Mouse (Mus musculus) bone marrow macrophage, adult 2 months (primary cell): ENCODE measurements around the gene Ntmt1. TPM values are rescaled to one million over a fixed set of nuclear protein-coding genes. Genes with fewer than 3 reads are reported as not detected.

Experiments
- H3K27ac ChIP-seq: 2 replicates; pipeline ENCODE4 v1.5.1; 2012; ENCODE audit warnings: low read depth, low read length; ENCODE audit not compliant: insufficient read depth
- H3K4me1 ChIP-seq: 2 replicates; pipeline ENCODE4 v1.6.1; 2012; ENCODE audit warnings: low read length; ENCODE audit not compliant: control insufficient read depth, insufficient read depth
- H3K4me3 ChIP-seq: 2 replicates; pipeline ENCODE4 v1.5.1; 2012; ENCODE audit warnings: mild to moderate bottlenecking, low read length, moderate library complexity; ENCODE audit not compliant: insufficient read depth
- CTCF ChIP-seq: IDR thresholded peaks from 2 replicates; pipeline ENCODE4 v1.5.1; 2012; ENCODE audit warnings: low read depth, mild to moderate bottlenecking, low read length, moderate library complexity
- POLR2A ChIP-seq: IDR thresholded peaks from 2 replicates; pipeline ENCODE4 v1.6.1; 2012; ENCODE audit warnings: mild to moderate bottlenecking, low read depth, low read length, borderline replicate concordance
- polyA plus RNA-seq: library from polyadenylated mRNA; stranded (reverse); fragments of >200 nt; gene quantifications from 2 replicates; pipeline ENCODE4 v1.2.4, GENCODE M21; 2012; ENCODE audit not compliant: missing spikeins, insufficient read depth, insufficient read length

Gene Ntmt1
- polyA plus RNA-seq, 1 experiment = 7.4 TPM

DNA sequence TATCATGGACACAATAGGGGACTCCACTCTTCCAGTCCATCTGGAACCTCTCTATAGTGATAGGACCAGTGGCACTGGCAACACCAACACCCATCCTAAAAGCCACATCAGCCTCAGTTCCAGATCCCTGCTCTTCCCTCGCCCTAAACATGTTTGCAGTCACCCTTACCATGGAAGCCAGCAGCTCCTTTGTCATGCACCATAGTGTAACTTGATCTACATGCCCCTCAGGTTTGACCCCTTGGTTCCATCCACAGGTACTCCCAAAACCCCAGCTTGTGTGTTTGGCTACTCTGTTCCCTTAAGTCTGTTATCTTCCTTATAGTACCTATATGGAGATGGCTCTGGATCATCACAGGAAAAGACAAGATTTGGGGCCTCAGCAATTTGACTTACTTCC is 8.8 kb downstream of the Ntmt1 start:
- Histone ChIP-seq H3K27ac (no peak overlapping the region), H3K4me1 (peaks cover 4% of the 10 kb centered on the region; the same call in 1 of the 2 replicates), H3K4me3 (no peak overlapping the region)
- no peak for TF ChIP-seq CTCF
- no peak for TF ChIP-seq POLR2A

DNA sequence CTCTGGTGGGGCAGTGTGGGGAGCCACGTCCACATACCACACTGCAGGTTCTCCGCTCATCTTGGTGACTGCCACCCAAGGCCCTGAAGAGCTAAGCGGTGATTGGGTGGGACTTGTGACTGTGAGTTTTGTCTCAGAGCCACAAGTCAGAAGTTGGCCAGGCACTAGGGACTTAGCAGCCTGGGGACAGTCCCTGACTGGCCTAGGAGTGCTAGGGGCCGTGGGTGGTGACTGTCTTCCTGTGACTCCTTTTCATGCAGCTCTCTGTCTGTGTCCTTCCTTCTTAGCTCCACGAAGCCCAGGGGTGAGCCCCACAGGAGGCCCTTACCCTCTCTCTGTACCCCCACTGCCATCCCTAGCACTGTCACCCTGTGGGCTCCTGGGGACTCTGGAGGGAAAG is 12.2 kb downstream of the Ntmt1 start:
- Histone ChIP-seq H3K4me1 (peaks cover 4% of the 10 kb centered on the region; the same call in 1 of the 2 replicates), H3K4me3 (no peak overlapping the region), H3K27ac (no peak overlapping the region)
- TF ChIP-seq CTCF = no peak
- no peak for TF ChIP-seq POLR2A

DNA sequence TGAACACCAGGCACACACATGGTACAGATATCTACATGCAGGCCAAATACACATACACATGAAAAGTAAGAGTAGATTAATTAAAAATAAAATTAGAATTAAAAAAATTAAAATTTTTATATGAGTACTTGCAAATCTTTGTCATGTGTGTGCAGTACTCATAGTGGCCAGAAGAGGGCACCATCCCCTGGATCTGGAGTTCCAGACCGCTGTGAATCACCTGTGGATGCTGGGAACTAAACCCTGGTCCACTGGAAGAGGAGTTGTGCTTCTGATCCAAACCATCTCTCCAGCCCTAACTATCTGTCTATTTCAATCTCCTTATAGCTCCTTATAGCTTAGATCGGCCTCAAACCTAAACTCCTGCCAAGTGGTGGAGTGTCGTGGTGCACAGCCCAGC is 13.4 kb downstream of the Ntmt1 start:
- no peak overlapping the region for H3K4me3 ChIP-seq
- no peak overlapping the region for H3K27ac ChIP-seq
- peaks cover 4% of the 10 kb centered on the region; the same call in 1 of the 2 replicates for H3K4me1 ChIP-seq
- TF ChIP-seq CTCF (peak; percentile 59; the same call in 1 of the 2 replicates), POLR2A (no peak)

DNA sequence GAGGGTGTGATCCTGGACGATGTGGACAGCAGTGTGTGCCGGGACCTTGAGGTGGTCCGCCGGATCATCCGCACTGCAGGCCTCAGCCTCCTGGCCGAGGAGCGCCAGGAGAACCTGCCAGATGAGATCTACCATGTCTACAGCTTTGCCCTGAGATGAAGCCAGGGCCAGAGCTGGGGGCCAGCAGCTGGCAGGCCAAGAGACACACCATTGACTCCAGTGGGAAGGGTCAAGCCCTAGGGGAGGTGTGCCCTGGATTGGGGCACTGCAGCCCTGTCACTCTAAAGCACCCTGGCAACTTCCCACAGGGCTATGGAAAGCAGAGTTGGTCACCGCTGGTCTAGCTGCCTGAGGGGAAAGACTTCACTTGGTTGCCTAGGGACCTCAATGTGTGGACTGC is 14.8 kb downstream of the Ntmt1 start:
- H3K27ac ChIP-seq = no peak overlapping the region
- H3K4me3 ChIP-seq = no peak overlapping the region
- H3K4me1 ChIP-seq = peaks cover 9% of the 10 kb centered on the region

DNA sequence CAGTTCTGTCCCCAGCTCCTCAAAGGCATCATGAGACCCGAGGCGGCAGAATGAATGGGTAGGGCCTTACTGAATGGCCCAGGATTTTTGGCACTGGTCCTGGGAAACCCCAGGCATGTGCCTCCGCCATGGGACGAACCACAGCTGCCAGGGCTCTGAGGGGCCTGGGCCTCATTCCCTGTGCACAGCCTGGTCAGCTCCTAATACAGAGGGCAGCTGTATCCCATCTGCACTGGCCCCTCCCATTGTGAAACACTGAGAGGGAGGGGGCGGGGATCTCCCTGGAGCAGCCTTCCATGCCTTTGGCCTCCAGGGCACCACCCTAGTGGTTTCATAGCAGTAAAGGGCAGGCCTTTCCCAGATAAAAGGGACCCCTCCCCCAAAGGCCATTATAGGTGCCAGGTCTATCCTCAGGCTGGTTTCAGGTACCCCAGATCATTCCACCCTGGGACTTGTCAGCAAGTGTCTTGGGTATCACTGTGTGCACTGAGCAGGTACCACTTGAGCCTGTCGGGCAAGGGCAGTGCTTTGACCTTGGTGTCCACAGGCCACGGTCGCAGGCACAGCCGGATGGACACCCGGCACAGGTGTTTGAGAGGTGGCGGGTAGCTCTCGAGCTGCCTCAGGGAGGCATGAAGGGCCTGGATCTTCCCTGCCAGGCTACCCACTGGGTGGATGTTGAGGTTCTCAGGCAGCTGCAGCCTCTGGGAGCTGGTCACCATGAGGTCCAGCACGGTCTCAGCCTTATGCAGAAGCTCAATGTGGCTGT is 15.9 kb downstream of the Ntmt1 start:
- TF ChIP-seq POLR2A = no peak
- TF ChIP-seq CTCF = no peak
- Histone ChIP-seq H3K4me1 (peaks cover 13% of the 10 kb centered on the region), H3K27ac (no peak overlapping the region), H3K4me3 (no peak overlapping the region)

More for the DNA sequence above, 14.8 kb downstream of the Ntmt1 start:
- TF ChIP-seq POLR2A (no peak), CTCF (no peak)

DNA sequence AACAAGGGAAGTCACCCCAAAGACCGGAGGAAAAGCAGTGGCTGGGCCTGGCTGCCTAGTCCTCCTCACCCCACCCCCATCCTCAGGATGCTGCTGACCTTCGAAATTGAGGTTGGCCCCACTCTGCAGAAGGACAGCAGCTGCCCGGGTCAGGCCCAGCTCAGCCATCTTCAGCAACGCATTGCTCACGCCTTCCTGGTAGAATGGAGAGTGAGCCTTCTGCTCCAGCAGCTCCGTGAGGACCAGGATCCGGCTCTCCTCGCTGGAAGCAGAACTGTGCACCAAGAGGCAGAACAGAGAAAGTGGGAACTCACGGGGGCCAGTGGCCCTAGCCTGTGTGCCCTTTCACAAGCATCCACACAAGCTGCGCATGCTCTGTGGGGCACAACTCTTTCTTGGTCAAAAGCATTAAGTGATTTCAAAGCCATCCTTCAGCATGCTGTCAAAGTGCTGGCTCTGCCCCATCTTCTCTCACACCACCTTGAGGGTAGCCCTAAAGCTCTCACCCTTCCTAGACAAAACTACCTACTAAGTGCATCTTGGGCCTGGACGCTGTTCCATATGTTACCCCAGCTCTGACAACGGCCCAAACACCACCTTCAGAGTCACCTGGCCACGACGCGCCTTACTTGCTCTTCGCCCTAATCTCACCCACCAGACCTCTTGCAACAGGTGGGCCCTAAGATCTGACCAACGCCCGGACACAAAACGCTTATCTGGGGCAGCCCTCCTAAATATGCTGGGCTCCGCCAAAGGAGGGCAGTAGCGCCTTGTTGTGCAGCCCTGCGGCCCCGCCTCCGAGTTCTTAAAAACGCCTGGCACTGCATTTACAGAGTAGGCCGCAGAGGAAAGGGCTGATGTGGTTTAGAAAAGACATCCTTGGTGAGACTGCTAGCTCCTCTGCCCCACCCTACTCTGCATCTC is 19.5 kb downstream of the Ntmt1 start:
- Histone ChIP-seq H3K4me1 (peaks cover 12% of the 10 kb centered on the region), H3K27ac (peak overlapping the region; percentile 46), H3K4me3 (peak overlapping the region; percentile 92)
- TF ChIP-seq CTCF (no peak), POLR2A (no peak)

DNA sequence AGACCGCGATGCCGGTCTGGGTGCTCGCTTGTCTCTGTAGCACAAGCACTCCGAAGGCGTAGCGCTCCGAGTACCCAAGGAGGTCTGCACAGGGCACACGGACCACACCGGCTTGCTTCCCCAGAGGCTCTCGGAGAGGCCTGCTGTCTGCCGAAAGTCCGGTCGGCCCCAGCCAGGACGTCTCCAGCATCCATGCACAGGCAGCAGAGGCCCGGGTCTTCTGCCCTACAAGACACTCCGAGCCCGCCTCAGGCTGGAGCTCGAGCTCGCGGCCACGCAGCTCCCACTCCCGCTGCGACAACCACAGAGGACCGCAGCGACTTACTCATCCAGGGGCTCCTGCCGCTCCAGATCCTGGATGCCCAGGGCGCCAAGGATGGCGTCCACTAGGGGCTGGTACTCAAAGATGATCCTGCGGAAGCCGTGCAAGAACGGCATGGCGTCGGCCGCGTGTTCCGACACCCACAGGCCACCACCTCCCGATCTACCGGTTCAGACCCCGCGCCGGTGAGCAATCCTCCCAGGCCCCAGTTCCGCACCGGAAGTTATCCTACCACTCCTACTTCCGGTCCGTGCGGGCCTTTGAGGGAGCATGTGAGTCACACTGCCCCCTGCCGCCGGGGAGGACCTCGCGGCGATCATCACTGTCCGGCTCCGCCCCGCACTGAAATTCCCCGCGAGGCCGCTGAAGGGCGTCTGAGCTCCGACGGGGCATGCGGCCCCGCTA is 20.3 kb downstream of the Ntmt1 start:
- H3K27ac ChIP-seq = peak overlapping the region; percentile 46
- TF ChIP-seq CTCF (peak; percentile 47; the same call in 1 of the 2 replicates), POLR2A (0 out of 2 replicates have a peak, but pooled peaks have one; percentile 57)
- H3K4me1 ChIP-seq = peaks cover 12% of the 10 kb centered on the region
- H3K4me3 ChIP-seq = peak overlapping the region; percentile 92

DNA sequence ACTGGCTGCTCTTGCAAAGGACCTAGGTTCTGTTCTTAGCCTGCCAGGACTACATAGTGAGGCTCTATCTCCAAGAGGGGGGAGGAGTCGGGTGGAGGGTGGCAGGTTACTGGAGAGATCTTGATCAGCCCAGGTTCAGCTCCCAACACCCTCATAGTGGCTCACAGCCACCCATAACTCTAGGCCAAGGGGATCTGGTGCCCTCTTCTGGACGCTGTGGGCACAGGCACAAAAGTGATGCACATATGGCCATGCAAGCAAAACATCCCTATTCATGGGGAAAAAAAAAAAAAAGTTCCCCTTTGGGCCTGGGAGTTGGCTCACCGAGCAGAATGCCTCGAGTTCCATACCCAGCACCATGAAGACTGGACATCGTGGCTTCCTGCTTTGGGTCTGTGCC is 21.7 kb downstream of the Ntmt1 start:
- peaks cover 12% of the 10 kb centered on the region for H3K4me1 ChIP-seq
- no peak for TF ChIP-seq POLR2A
- peak; percentile 79 for TF ChIP-seq CTCF
- H3K27ac ChIP-seq = no peak overlapping the region
- no peak overlapping the region for H3K4me3 ChIP-seq

DNA sequence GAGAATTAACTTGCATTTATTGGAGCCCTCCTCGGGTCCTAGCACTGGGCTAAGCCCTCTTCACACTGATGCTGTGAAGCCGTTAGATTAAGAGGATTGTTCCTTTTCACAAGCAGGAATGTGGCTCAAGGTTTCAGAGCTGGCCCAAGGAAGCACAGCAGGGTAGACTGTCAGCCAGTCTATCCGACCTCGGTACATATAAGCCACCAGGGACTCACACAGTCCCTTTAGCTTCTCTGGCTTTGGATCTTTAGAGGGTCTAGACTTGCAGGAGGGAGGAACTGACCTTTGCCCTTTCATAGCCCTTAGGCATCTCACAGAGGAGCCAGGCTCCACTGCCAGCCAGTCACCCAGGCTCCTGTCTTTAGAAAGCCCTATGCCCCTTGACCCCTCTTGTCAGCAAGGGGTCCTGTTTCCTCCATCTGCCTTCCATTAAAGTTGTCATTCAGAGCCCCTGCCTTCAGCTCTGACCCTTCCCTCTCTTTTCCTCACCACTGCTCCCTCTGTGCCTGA is 22.7 kb downstream of the Ntmt1 start, which contains the start of gene Asb6:
Gene Asb6 (minus strand): TSS at position 51 of the 513 bp plus-strand sequence.
- H3K27ac ChIP-seq = no peak within 1 kb of the TSS
- TF ChIP-seq CTCF = no peak
- no peak for TF ChIP-seq POLR2A
- H3K4me1 ChIP-seq = peaks cover 12% of the 10 kb centered on the region
- H3K4me3 ChIP-seq = no peak within 1 kb of the TSS
